Mouse (Mus musculus) adrenal gland, adult 2 months (tissue): ENCODE data around the gene Gm21828. TPM values are rescaled to one million over a fixed set of nuclear protein-coding genes. Genes with fewer than 3 reads are reported as not detected.
"Not testable (repeated sequence)": the region's sequence is repeated elsewhere in the genome, so short reads cannot be mapped to it uniquely, and the experiment has no call there.

Source experiments
- DNase-seq: peaks from one replicate; pipeline ENCODE4 v3.0.0; 2021
- long read RNA-seq: library from polyadenylated mRNA; stranded (forward); transcript quantifications from one replicate; pipeline ENCODE4 v2.0.0, GENCODE M21; 2021
- polyA plus RNA-seq: library from polyadenylated mRNA; depleted of rRNA; stranded (reverse); fragments of >200 nt; gene quantifications from 2 replicates; pipeline ENCODE4 v1.2.3, GENCODE M21; 2012; rRNA removed
- total RNA-seq, 2 experiments: library from RNA; stranded (reverse); gene quantifications; 2 replicates each; pipeline ENCODE4 v1.2.3; 2021

The Gm21828 gene
- total RNA-seq (not detected), polyA plus RNA-seq (not detected in 2 replicates)
- long read RNA-seq: 0 reads

DNA sequence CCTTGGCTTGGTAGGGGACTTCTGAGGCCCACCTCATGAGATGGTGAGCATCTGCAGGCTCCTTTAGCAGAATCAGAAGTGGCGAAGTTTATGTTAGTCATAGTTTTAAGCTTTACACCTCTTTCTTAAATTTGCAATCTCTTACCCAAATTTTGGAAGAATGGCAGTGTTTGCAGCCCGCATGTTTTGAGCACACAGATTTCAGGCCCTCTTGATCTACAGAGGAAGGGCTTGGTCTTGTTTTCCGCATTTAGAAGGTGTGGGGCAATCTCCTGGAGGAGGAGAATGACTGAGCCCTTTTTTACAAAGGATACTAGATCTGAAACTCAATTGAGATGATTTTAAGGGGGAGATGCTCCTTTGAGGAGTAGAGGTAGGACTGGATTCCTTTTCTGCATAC is at the start of gene Gm21828:
TSS of gene Gm21828 (minus strand) at position 101 of the 400 bp plus-strand sequence.
- not testable (repeated sequence) for DNase-seq

DNA sequence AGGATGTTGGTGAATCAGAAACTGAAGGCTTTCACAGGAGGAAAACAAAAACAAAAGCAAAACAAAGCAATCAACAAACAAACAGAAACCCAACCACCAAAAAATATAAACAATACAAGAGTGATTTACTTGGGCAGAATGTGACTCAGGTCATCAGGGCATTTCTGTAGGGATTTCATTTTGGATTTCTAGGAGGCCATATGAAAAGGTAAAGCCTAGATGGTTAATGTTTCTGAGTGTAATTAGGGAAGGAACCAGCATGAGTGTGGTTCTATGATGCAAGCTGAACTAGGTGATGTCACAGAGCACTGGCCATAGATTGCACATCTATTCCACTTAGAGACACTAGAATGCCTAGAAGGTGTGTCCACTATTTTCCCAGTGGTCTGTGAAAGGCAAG is 28.4 kb upstream of the Gm21828 start, which contains the start of the genes Gm21440 and Gm21454:
TSS of gene Gm21440 (plus strand) at position 301 of the 400 bp plus-strand sequence.
TSS of gene Gm21454 (plus strand) at position 352 of the 400 bp plus-strand sequence.
- DNase-seq: not testable (repeated sequence)

Other genes starting within 250 kb of the Gm21828 start
- not detected for gene Gm20807, start 181.0 kb downstream of the Gm21828 start, total RNA-seq
- not detected in 2 replicates for gene Gm20807, start 181.0 kb downstream of the Gm21828 start, polyA plus RNA-seq
- not detected for gene Gm21891, start 90.4 kb downstream of the Gm21828 start, total RNA-seq
- not detected in 2 replicates for gene Gm21891, start 90.4 kb downstream of the Gm21828 start, polyA plus RNA-seq
- not detected for gene Gm21425, start 62.0 kb downstream of the Gm21828 start, total RNA-seq
- gene Gm21425, start 62.0 kb downstream of the Gm21828 start, polyA plus RNA-seq: not detected in 2 replicates
- gene Gm21440, start 28.5 kb upstream of the Gm21828 start, total RNA-seq: not detected
- not detected in 2 replicates for gene Gm21440, start 28.5 kb upstream of the Gm21828 start, polyA plus RNA-seq
- gene Gm21454, start 28.5 kb upstream of the Gm21828 start, total RNA-seq: not detected
- not detected in 2 replicates for gene Gm21454, start 28.5 kb upstream of the Gm21828 start, polyA plus RNA-seq
- gene Gm21725, start 125.1 kb upstream of the Gm21828 start, total RNA-seq: not detected
- not detected in 2 replicates for gene Gm21725, start 125.1 kb upstream of the Gm21828 start, polyA plus RNA-seq
- not detected for gene Gm21866, start 241.7 kb upstream of the Gm21828 start, total RNA-seq
- gene Gm21866, start 241.7 kb upstream of the Gm21828 start, polyA plus RNA-seq: not detected in 2 replicates